ENCODE assay signal across 31 mouse cellular contexts in the genomic region with DNA sequence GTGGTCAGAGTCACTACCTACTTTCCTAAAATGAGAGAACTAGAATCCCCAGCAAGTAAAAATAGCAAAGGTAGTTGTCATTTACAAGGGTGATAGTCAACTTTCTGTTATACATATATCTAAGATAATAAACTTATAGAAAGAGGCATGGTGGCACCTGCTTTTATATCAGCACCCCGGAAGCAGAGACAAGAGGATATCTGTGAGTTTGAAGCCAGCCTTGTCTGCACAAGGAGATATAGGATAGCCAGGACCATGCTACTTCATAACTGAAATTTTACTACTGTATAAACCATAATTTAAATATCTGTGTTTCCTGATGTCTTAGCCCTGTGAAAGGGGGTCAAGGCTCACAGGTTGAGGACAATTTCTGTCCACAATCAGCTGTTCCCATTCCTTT.
"Had no signal": no experiment of that assay in that cellular context is flagged by ENCODE, and none has a peak within 500 bp of the region (broad histone marks: within the 10 kb centered on the region; RNA-seq: fewer than 3 reads in every experiment).

No protein-coding gene starts in this region.

- H3K4me1 ChIP-seq: heart, embryonic 10.5 days; heart, embryonic 12.5 days; heart, embryonic 13.5 days; heart, embryonic 15.5 days; hindbrain, embryonic 12.5 days; hindbrain, embryonic 13.5 days; hindbrain, embryonic 15.5 days; intestine, embryonic 15.5 days; kidney, embryonic 15.5 days had no signal

- H3K4me3 ChIP-seq: heart, embryonic 10.5 days; heart, embryonic 12.5 days; heart, embryonic 13.5 days; heart, embryonic 15.5 days; hindbrain, embryonic 10.5 days; hindbrain, embryonic 12.5 days; hindbrain, embryonic 13.5 days; hindbrain, embryonic 15.5 days; intestine, embryonic 15.5 days; kidney, embryonic 15.5 days; layer of hippocampus, adult 2 months; left cerebral cortex, adult 2 months had no signal

- H3K27ac ChIP-seq: heart, embryonic 10.5 days; heart, embryonic 13.5 days; heart, embryonic 15.5 days; hindbrain, embryonic 10.5 days; hindbrain, embryonic 12.5 days; hindbrain, embryonic 13.5 days; hindbrain, embryonic 14.5 days; hindbrain, embryonic 15.5 days; hindbrain, postnatal 0 days; intestine, embryonic 15.5 days; kidney, embryonic 15.5 days; kidney, postnatal 0 days; layer of hippocampus, adult 2 months; left cerebral cortex, adult 2 months had no signal

- H3K9ac ChIP-seq: heart, embryonic 12.5 days; heart, embryonic 13.5 days; heart, embryonic 15.5 days; hindbrain, embryonic 12.5 days; hindbrain, embryonic 13.5 days; hindbrain, embryonic 14.5 days; hindbrain, embryonic 15.5 days; intestine, embryonic 15.5 days; kidney, embryonic 15.5 days had no signal

- H3K9me3 ChIP-seq: heart, embryonic 10.5 days; heart, embryonic 12.5 days; heart, embryonic 13.5 days; heart, embryonic 15.5 days; hindbrain, embryonic 10.5 days; hindbrain, embryonic 12.5 days; hindbrain, embryonic 13.5 days; hindbrain, embryonic 15.5 days; intestine, embryonic 15.5 days; kidney, embryonic 15.5 days had no signal

- H3K36me3 ChIP-seq: heart, embryonic 10.5 days; heart, embryonic 12.5 days; heart, embryonic 13.5 days; heart, embryonic 15.5 days; hindbrain, embryonic 10.5 days; hindbrain, embryonic 12.5 days; hindbrain, embryonic 13.5 days; hindbrain, embryonic 15.5 days; intestine, embryonic 15.5 days; kidney, embryonic 15.5 days had no signal

- H3K27me3 ChIP-seq: heart, embryonic 12.5 days; hindbrain, embryonic 12.5 days; hindbrain, embryonic 15.5 days; intestine, embryonic 15.5 days; kidney, embryonic 15.5 days had no signal

- DNase-seq: heart, postnatal 10 days; heart, postnatal 14 days; heart, postnatal 36 days; heart, postnatal 4 days; kidney, adult 11 months; kidney, adult 18-20 months; kidney, adult 2 months; kidney, adult 8-10 months; kidney, adult 9 months; kidney, postnatal 10 days; kidney, postnatal 14 days; kidney, postnatal 25 days; kidney, postnatal 36 days; kidney, postnatal 4 days; layer of hippocampus, adult 9-11 months; layer of hippocampus, postnatal 36 days had no signal
